Mouse (Mus musculus) small intestine, adult 2 months (tissue): ENCODE data around the gene Rfc2.

Experiments used
- CTCF ChIP-seq: fragments of 200-500 bp; IDR thresholded peaks from 2 replicates; pipeline ENCODE4 v1.5.1; 2012; ENCODE audit warnings: low read depth, mild to moderate bottlenecking, control low read depth, inconsistent platforms, low read length, moderate library complexity, mixed read lengths; ENCODE audit not compliant: insufficient replicate concordance, insufficient read length; ENCODE audit errors: extremely low read depth
- POLR2A ChIP-seq: fragments of 200-500 bp; IDR thresholded peaks from 2 replicates; pipeline ENCODE4 v1.6.1; 2012; ENCODE audit warnings: low read depth, mild to moderate bottlenecking, control low read depth, inconsistent platforms, low read length, moderate library complexity

DNA sequence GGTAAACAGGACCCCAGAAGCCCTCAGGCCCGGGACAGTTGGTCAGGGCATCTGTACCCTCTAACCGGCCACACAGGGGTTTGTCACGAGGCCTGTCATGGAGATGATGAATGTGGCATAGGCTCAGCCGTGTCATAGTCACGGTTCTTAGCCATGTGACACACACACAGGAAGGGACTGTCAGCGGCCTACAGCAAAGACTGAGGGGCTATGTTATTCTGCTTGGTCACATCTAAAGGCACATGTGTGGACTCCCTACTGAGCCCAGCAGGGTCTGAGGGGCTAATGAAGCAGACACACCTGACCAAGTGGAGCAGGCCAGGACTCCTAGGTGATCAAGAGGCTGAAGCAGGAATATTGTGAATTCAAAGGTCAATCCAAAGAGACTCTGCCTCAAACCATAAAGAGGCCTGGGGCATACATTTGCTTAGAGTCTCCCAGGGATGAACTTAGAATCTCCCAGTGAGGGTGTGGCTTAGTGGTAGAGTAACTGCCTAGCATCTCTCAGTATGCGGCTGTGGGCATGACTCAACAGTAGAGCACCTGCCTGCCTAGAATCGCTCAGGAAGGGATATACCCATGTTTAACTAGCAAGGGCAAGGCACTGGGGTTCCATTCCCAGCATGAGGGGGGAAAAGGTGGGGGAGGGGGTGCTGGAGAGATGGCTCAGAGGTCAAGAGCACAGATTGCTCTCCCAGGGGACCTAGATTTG is 30.8 kb downstream of the Rfc2 start:
- TF ChIP-seq POLR2A (no peak), CTCF (no peak)
